12 mouse cellular contexts compared by ENCODE assay signal in genomic region chr6:95483127-95483526, GRCm38 (mm10).
DNase-seq lines count a peak whose midpoint lies in the region; ATAC-seq and TF ChIP-seq lines count a peak whose summit lies in the region.
"Had no signal": no experiment of that assay in that cellular context is flagged by ENCODE, and none has a peak within 500 bp of the region (broad histone marks: within the 10 kb centered on the region; RNA-seq: fewer than 3 reads in every experiment).

No protein-coding gene starts in this region.

- H3K4me3 ChIP-seq in hindbrain, embryonic 15.5 days = no peak overlapping the region
- no peak overlapping the region for H3K4me3 ChIP-seq in hindbrain, embryonic 12.5 days
- H3K4me3 ChIP-seq in heart, postnatal 0 days (ENCODE audit: low read depth, low read length) = no peak overlapping the region
- H3K4me3 ChIP-seq: embryonic facial prominence, embryonic 12.5 days; limb, embryonic 15.5 days had no signal

- H3K27me3 ChIP-seq in hindbrain, embryonic 15.5 days = no peaks in the 10 kb centered on the region
- no peaks in the 10 kb centered on the region for H3K27me3 ChIP-seq in hindbrain, embryonic 12.5 days
- H3K27me3 ChIP-seq in heart, postnatal 0 days (ENCODE audit: control insufficient read depth, insufficient read depth, low read length) = no peaks in the 10 kb centered on the region
- H3K27me3 ChIP-seq: embryonic facial prominence, embryonic 12.5 days; limb, embryonic 15.5 days had no signal

- WGBS in hindbrain, embryonic 15.5 days = 56% methylated on average over 6 of the region's 6 CpGs
- WGBS in hindbrain, embryonic 12.5 days = 86% methylated on average over 6 of the region's 6 CpGs
- 43% methylated on average over 6 of the region's 6 CpGs for WGBS in heart, postnatal 0 days

- H3K4me2 ChIP-seq in hindbrain, embryonic 15.5 days = no peak overlapping the region
- H3K4me2 ChIP-seq in hindbrain, embryonic 12.5 days (replicated peaks) = no peak overlapping the region
- H3K4me2 ChIP-seq in heart, postnatal 0 days (ENCODE audit: low read depth, low read length) = no peak overlapping the region
- H3K4me2 ChIP-seq: embryonic facial prominence, embryonic 12.5 days; limb, embryonic 15.5 days; midbrain, embryonic 11.5 days had no signal

- H3K9ac ChIP-seq in hindbrain, embryonic 15.5 days = no peak overlapping the region
- H3K9ac ChIP-seq in hindbrain, embryonic 12.5 days = no peak overlapping the region
- no peak overlapping the region for H3K9ac ChIP-seq in heart, postnatal 0 days (replicated peaks; ENCODE audit: low read depth, low read length)
- H3K9ac ChIP-seq: embryonic facial prominence, embryonic 12.5 days; limb, embryonic 15.5 days had no signal

- TF ChIP-seq CTCF in heart, postnatal 0 days (IDR thresholded peaks at IDR 0.05; ENCODE audit: low read depth) = no peak

- H3K9me3 ChIP-seq in hindbrain, embryonic 15.5 days = no peaks in the 10 kb centered on the region
- no peaks in the 10 kb centered on the region for H3K9me3 ChIP-seq in hindbrain, embryonic 12.5 days (replicated peaks)
- no peaks in the 10 kb centered on the region for H3K9me3 ChIP-seq in heart, postnatal 0 days (replicated peaks; ENCODE audit: control insufficient read depth, low read length)
- H3K9me3 ChIP-seq: embryonic facial prominence, embryonic 12.5 days; limb, embryonic 15.5 days had no signal

- no peak for ATAC-seq in hindbrain, embryonic 15.5 days (ENCODE audit: low FRiP score, low read depth)
- ATAC-seq in hindbrain, embryonic 12.5 days (ENCODE audit: low FRiP score) = no peak; the same call in 1 of the 2 replicates
- peak; percentile 66 for ATAC-seq in heart, postnatal 0 days (ENCODE audit: insufficient read depth, low read depth)

- no peaks in the 10 kb centered on the region for H3K36me3 ChIP-seq in hindbrain, embryonic 15.5 days
- no peaks in the 10 kb centered on the region for H3K36me3 ChIP-seq in hindbrain, embryonic 12.5 days
- H3K36me3 ChIP-seq in heart, postnatal 0 days (replicated peaks; ENCODE audit: control insufficient read depth, insufficient read depth, low read length) = no peaks in the 10 kb centered on the region
- H3K36me3 ChIP-seq: embryonic facial prominence, embryonic 12.5 days; limb, embryonic 15.5 days had no signal

- TF ChIP-seq EP300 in heart, postnatal 0 days (IDR thresholded peaks at IDR 0.05; ENCODE audit: low read depth) = no peak

- DNase-seq in testis, postnatal 14 days (ENCODE audit: low spot score) = peak; percentile 14
- no peak for DNase-seq in testis, postnatal 10 days (ENCODE audit: low spot score)
- DNase-seq in heart, postnatal 0 days (ENCODE audit: low spot score) = peak; percentile 39
- no peak for DNase-seq in frontal cortex, postnatal 36 days (ENCODE audit: low spot score in 2 of 2)
- DNase-seq in left cerebral cortex, postnatal 10 days (ENCODE audit: extremely low spot score in 1 of 2, low spot score in 2 of 2) = no peak
- DNase-seq: right cerebral cortex, postnatal 14 days; thymus, postnatal 14 days had no signal

- intact Hi-C loops in left cerebral cortex, postnatal 10 days (cut with DNase I) = loop anchor here (5.0 kb wide), 1 partner anchor 1524 kb away; no protein-coding TSS in a partner anchor

- peaks cover 15% of the 10 kb centered on the region for H3K4me1 ChIP-seq in hindbrain, embryonic 15.5 days (replicated peaks)
- H3K4me1 ChIP-seq in hindbrain, embryonic 12.5 days = peaks cover 8% of the 10 kb centered on the region
- no peaks in the 10 kb centered on the region for H3K4me1 ChIP-seq in heart, postnatal 0 days (ENCODE audit: control insufficient read depth, insufficient read depth)
- H3K4me1 ChIP-seq: limb, embryonic 15.5 days had no signal

- H3K27ac ChIP-seq in hindbrain, embryonic 15.5 days (replicated peaks) = peak overlapping the region; percentile 6; the same call in 1 of the 2 replicates
- no peak overlapping the region for H3K27ac ChIP-seq in hindbrain, embryonic 12.5 days
- H3K27ac ChIP-seq in heart, postnatal 0 days (ENCODE audit: low read depth) = no peak overlapping the region
- H3K27ac ChIP-seq: embryonic facial prominence, embryonic 12.5 days; limb, embryonic 15.5 days had no signal

Comparison
In these comparisons a context has a peak if more than half of its experiments do, and no peak if none do; other contexts are left out.
1. DNase-seq: peak in testis, postnatal 14 days (single experiment) and heart, postnatal 0 days (single experiment); none in testis, postnatal 10 days (single experiment), frontal cortex, postnatal 36 days (0 of 2) and left cerebral cortex, postnatal 10 days (0 of 2).